Mouse (Mus musculus): ENCODE data around the gene Tmem184a. TPM values are rescaled to one million over a fixed set of nuclear protein-coding genes. Genes with fewer than 3 reads are reported as not detected.

Gene Tmem184a
- polyA plus RNA-seq, 1 experiment, result 7.2 TPM

- H3K4me3 ChIP-seq, result no peak overlapping the region
- H3K4me2 ChIP-seq (ENCODE audit: low read depth), result no peak overlapping the region
- H3K36me3 ChIP-seq (ENCODE audit: control insufficient read depth, insufficient read depth), result no peaks in the 10 kb centered on the region
- H3K27me3 ChIP-seq (ENCODE audit: control insufficient read depth, insufficient read depth, insufficient read length), result peaks cover 21% of the 10 kb centered on the region
- no peak overlapping the region for H3ac ChIP-seq (ENCODE audit: control insufficient read depth, insufficient read length)
- H3K79me2 ChIP-seq (ENCODE audit: control insufficient read depth, insufficient read depth), result no peaks in the 10 kb centered on the region
- TF ChIP-seq SRF (IDR thresholded peaks at IDR 0.05; ENCODE audit: control insufficient read depth, insufficient read length, low read depth) (no peak), POLR2AphosphoS2 (IDR thresholded peaks at IDR 0.05; ENCODE audit: insufficient read length, low read depth) (no peak), MYOD1 (IDR thresholded peaks at IDR 0.05; ENCODE audit: control insufficient read depth in 1 of 3, insufficient read length in 2 of 3, low read depth in 2 of 3) (no peak), TCF12 (IDR thresholded peaks at IDR 0.05; ENCODE audit: insufficient read depth, poor library complexity, severe bottlenecking) (no peak), MAX (IDR thresholded peaks at IDR 0.05; ENCODE audit: low read depth) (no peak), E2F4 (IDR thresholded peaks at IDR 0.05; ENCODE audit: insufficient read depth) (no peak), MYOG (IDR thresholded peaks at IDR 0.05; ENCODE audit: control insufficient read depth in 1 of 3, insufficient read depth in 1 of 3, insufficient read length in 2 of 3, low read depth in 2 of 3) (no peak), REST (IDR thresholded peaks at IDR 0.05; ENCODE audit: insufficient read depth, insufficient read length) (no peak), CEBPB (IDR thresholded peaks at IDR 0.05; ENCODE audit: insufficient read depth, poor library complexity, severe bottlenecking) (no peak), POLR2A (IDR thresholded peaks at IDR 0.05; ENCODE audit: insufficient read length, low read depth) (no peak), TCF3 (IDR thresholded peaks at IDR 0.05; ENCODE audit: insufficient read length, low read depth) (no peak), USF1 (IDR thresholded peaks at IDR 0.05; ENCODE audit: low read depth) (no peak)
These were observed 7.9 kb downstream of the Tmem184a start for GRCm38 (mm10) chr5:139811677-139812397.

- no peak for TF ChIP-seq USF1 (IDR thresholded peaks at IDR 0.05; ENCODE audit: low read depth)
- no peak for TF ChIP-seq REST (IDR thresholded peaks at IDR 0.05; ENCODE audit: insufficient read depth, insufficient read length)
- no peak for TF ChIP-seq MYOG (IDR thresholded peaks at IDR 0.05; ENCODE audit: control insufficient read depth in 1 of 3, insufficient read depth in 1 of 3, insufficient read length in 2 of 3, low read depth in 2 of 3)
- no peak for TF ChIP-seq CEBPB (IDR thresholded peaks at IDR 0.05; ENCODE audit: insufficient read depth, poor library complexity, severe bottlenecking)
- TF ChIP-seq MYOD1 (IDR thresholded peaks at IDR 0.05; ENCODE audit: control insufficient read depth in 1 of 3, insufficient read length in 2 of 3, low read depth in 2 of 3), result no peak
- TF ChIP-seq TCF12 (IDR thresholded peaks at IDR 0.05; ENCODE audit: insufficient read depth, poor library complexity, severe bottlenecking), result no peak
- TF ChIP-seq POLR2A (IDR thresholded peaks at IDR 0.05; ENCODE audit: insufficient read length, low read depth), result no peak
- TF ChIP-seq POLR2AphosphoS2 (IDR thresholded peaks at IDR 0.05; ENCODE audit: insufficient read length, low read depth), result no peak
- Histone ChIP-seq H3ac (ENCODE audit: control insufficient read depth, insufficient read length) (no peak overlapping the region), H3K36me3 (ENCODE audit: control insufficient read depth, insufficient read depth) (no peaks in the 10 kb centered on the region), H3K4me3 (no peak overlapping the region), H3K27me3 (ENCODE audit: control insufficient read depth, insufficient read depth, insufficient read length) (peaks cover 21% of the 10 kb centered on the region), H3K79me2 (ENCODE audit: control insufficient read depth, insufficient read depth) (no peaks in the 10 kb centered on the region), H3K4me2 (ENCODE audit: low read depth) (no peak overlapping the region)
These were observed 10.3 kb downstream of the Tmem184a start for GRCm38 (mm10) chr5:139809397-139809796.

DNA sequence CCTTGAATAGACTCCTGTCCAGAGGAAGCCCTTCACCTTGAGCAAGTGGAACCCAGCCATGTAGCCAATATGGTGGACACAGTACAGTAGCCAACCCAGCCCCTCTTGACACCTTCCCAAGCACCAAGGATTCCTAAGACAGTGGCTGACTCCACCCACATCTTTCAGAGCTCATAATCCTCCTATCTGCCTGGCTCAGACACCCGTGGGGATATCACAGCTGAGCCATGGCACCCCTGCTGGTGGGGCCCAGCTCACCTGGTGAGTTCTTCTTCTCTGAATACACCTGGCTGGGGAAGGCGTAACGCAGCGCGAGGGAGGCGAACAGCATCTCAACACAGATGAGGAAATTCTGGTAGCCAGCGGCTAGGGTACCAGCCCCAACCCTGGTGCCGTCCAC is 13.8 kb downstream of the Tmem184a start:
- no peak for TF ChIP-seq E2F4 (IDR thresholded peaks at IDR 0.05; ENCODE audit: insufficient read depth)
- TF ChIP-seq MYOG (IDR thresholded peaks at IDR 0.05; ENCODE audit: control insufficient read depth in 1 of 3, insufficient read depth in 1 of 3, insufficient read length in 2 of 3, low read depth in 2 of 3), result no peak
- Histone ChIP-seq H3K4me3 (no peak overlapping the region), H3ac (ENCODE audit: control insufficient read depth, insufficient read length) (no peak overlapping the region), H3K79me2 (ENCODE audit: control insufficient read depth, insufficient read depth) (no peaks in the 10 kb centered on the region), H3K36me3 (ENCODE audit: control insufficient read depth, insufficient read depth) (no peaks in the 10 kb centered on the region), H3K27me3 (ENCODE audit: control insufficient read depth, insufficient read depth, insufficient read length) (no peaks in the 10 kb centered on the region), H3K4me2 (ENCODE audit: low read depth) (no peak overlapping the region)

GRCm38 (mm10) chr5:139804573-139805111 is 15.1 kb downstream of the Tmem184a start:
- Histone ChIP-seq H3ac (ENCODE audit: control insufficient read depth, insufficient read length) (no peak overlapping the region), H3K79me2 (ENCODE audit: control insufficient read depth, insufficient read depth) (no peaks in the 10 kb centered on the region), H3K36me3 (ENCODE audit: control insufficient read depth, insufficient read depth) (peaks cover 2% of the 10 kb centered on the region), H3K27me3 (ENCODE audit: control insufficient read depth, insufficient read depth, insufficient read length) (no peaks in the 10 kb centered on the region), H3K4me2 (ENCODE audit: low read depth) (no peak overlapping the region), H3K4me3 (no peak overlapping the region)
- TF ChIP-seq MAX (IDR thresholded peaks at IDR 0.05; ENCODE audit: low read depth) (no peak), E2F4 (IDR thresholded peaks at IDR 0.05; ENCODE audit: insufficient read depth) (no peak), POLR2A (IDR thresholded peaks at IDR 0.05; ENCODE audit: insufficient read length, low read depth) (no peak), TCF3 (IDR thresholded peaks at IDR 0.05; ENCODE audit: insufficient read length, low read depth) (no peak), CEBPB (IDR thresholded peaks at IDR 0.05; ENCODE audit: insufficient read depth, poor library complexity, severe bottlenecking) (no peak), MYOG (IDR thresholded peaks at IDR 0.05; ENCODE audit: control insufficient read depth in 1 of 3, insufficient read depth in 1 of 3, insufficient read length in 2 of 3, low read depth in 2 of 3) (no peak), REST (IDR thresholded peaks at IDR 0.05; ENCODE audit: insufficient read depth, insufficient read length) (no peak), SRF (IDR thresholded peaks at IDR 0.05; ENCODE audit: control insufficient read depth, insufficient read length, low read depth) (no peak), USF1 (IDR thresholded peaks at IDR 0.05; ENCODE audit: low read depth) (no peak), POLR2AphosphoS2 (IDR thresholded peaks at IDR 0.05; ENCODE audit: insufficient read length, low read depth) (no peak), MYOD1 (IDR thresholded peaks at IDR 0.05; ENCODE audit: control insufficient read depth in 1 of 3, insufficient read length in 2 of 3, low read depth in 2 of 3) (no peak), TCF12 (IDR thresholded peaks at IDR 0.05; ENCODE audit: insufficient read depth, poor library complexity, severe bottlenecking) (no peak)

Data from myocyte (in vitro differentiated cells).